Mouse (Mus musculus) urinary bladder, postnatal 36 days (tissue): Measurements from ENCODE around the gene Cabin1.
"Not testable (repeated sequence)": the region's sequence is repeated elsewhere in the genome, so short reads cannot be mapped to it uniquely, and the experiment has no call there.

Experiments
- DNase-seq, 2 experiments: peaks; one replicate each; pipeline ENCODE4 v3.0.0; 2022; ENCODE audit warnings: low spot score in 2 of 2, mixed read lengths in 1 of 2

Gene Cabin1

GRCm38 (mm10) chr10:75767756-75768155, 3.6 kb upstream of the Cabin1 start:
- DNase-seq = not testable (repeated sequence)

- no peak for DNase-seq
Measured at GRCm38 (mm10) chr10:75766856-75767255, 2.7 kb upstream of the Cabin1 start.

DNA sequence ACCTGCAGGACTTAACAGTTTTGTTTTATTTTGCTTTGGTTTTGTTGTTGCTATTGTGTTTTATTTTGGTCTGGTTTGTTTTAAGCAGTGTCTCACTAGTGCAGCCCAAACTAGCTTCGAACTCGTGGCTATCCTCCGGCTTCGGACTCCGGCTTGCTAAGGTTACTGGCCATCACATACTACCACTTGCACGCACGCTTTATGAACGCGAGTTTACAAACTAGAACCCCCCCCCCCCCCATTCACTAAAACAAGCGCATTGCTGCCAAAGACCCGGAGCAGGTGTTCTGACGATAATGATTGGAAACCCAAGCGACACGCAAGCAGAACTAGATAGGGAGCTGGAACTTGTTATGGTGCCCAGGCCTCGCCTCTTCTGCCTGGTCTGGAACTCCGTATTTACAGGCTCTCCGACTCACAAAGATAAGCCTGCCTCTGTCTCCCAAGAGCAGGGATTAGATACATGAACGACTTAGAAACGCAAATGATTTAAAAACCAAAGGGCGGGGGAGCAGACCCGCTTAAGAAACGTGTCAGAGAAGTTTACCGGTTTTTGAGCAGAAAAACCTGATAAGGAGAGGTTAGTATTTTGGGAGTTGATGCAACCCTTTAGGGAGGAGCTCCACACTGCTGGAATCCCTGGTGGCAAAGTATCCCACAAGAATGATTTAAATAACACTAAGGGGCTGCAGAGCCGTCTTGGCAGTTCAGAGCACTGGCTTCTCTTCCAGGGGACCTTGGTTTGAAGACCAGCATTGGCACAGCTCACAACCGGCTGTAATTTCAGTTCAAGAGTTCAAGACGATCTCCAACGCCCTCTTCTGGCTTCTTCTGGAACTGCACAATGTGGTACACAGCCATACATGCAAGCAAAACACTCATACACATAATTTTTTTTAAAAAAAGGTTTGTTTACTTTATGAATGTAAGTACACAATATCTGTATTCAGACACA, 655 bp upstream of the Cabin1 start:
- peak; percentile 28 to 33 for DNase-seq

GRCm38 (mm10) chr10:75762413-75762812, 1.7 kb downstream of the Cabin1 start:
- DNase-seq = no peak

DNA sequence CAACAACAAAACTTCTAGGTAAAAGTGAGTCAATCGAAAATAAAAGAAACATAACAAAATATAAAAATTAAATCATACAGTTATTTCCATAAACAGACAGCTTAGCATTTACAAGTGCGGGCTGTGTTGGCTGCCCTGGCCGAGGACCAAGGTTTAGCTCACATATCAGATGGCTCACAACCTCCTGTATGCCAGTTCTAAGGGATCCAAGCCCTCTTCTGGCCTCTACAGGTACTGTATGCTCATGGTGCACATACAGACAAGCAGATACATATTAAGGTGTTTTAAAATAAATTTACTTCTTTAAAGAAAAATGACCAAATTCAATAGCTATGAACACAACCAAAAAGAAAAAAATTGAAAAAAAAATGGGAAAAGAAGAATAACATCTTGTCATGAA, 3.8 kb downstream of the Cabin1 start:
- DNase-seq = no peak

- no peak for DNase-seq
Measured at GRCm38 (mm10) chr10:75756719-75757118, 7.4 kb downstream of the Cabin1 start.

- DNase-seq = peak; percentile 67 to 77
Measured at GRCm38 (mm10) chr10:75744017-75744416, 20.1 kb downstream of the Cabin1 start.

- no peak for DNase-seq
Measured at GRCm38 (mm10) chr10:75743369-75743768, 20.8 kb downstream of the Cabin1 start.

DNA sequence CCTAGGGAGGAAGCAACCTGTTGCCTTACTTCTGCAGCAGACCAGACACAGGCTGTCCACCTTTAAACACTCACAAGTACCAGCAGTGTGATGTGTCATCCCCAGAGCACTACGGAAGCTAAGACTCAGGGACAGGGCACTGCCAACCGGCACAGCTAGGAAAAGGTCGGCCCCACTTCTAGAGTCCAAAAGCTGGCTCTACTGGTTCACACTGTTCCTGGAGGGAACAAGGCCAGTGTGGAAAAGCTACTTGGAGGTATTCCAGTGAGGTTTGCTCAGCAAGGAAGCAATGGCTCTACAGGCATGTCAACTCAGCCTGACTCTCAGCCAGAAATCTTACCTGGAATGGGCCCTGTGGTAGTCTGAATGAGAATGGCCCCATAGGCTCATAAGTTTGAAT, 23.3 kb downstream of the Cabin1 start:
- no peak for DNase-seq

GRCm38 (mm10) chr10:75725449-75725848, 38.7 kb downstream of the Cabin1 start:
- DNase-seq = no peak

- no peak for DNase-seq
Measured at GRCm38 (mm10) chr10:75720215-75720614, 43.9 kb downstream of the Cabin1 start.

DNA sequence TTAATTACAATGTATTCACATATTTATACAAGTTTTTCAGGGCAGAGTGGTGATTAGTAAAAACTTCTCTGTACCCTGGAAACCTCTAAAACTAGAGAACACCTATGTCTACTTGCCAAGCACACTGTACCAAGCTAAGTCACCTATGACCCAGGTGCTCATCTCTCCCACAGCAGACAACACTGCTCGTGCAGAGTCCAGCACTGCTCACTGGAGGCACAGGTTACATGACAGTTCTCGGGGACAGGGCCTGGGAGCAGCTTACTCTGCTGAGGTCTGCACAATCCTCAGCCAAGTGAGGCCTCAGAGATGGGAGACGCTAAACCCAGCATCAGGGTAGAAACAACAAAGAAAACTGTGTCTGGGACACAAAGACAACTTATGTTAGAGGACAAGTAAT, 49.3 kb downstream of the Cabin1 start:
- DNase-seq = no peak

- no peak for DNase-seq
Measured at GRCm38 (mm10) chr10:75713026-75713425, 51.1 kb downstream of the Cabin1 start.

- no peak for DNase-seq
Measured at GRCm38 (mm10) chr10:75710210-75710609, 53.9 kb downstream of the Cabin1 start.

- DNase-seq = no peak
Measured at GRCm38 (mm10) chr10:75709261-75709660, 54.9 kb downstream of the Cabin1 start.

- no peak for DNase-seq
Measured at GRCm38 (mm10) chr10:75708633-75708992, 55.5 kb downstream of the Cabin1 start.

- no peak for DNase-seq
Measured at GRCm38 (mm10) chr10:75707901-75708632, 56.1 kb downstream of the Cabin1 start.

DNA sequence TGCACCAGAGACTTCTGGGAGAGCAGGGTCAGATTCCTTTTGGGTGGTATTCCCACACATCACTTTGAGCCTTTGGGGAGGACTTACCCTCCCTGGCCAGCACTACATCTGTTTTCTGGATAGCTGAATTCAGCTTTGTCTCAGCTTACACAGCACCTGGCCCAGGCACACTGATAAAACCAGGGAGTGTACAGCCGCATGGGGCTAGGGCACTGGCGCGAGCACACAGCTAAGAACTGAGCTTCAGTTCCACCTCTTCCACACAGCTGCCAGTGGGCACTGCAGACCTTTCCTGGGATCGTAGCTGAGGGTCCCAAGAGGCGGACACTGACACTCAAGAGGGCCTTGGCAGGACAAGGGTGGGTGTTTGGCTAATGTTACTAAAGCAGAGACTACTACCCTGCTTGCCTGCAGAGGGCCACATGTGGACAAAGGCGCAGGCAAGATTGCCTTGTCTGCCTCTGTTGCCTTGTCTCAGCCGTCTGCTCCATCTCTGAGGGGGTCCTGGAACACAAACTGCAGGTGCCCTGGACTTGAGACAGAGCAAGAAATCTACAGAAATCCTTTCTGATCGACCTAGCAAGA, 57.4 kb downstream of the Cabin1 start:
- DNase-seq = no peak

- DNase-seq = no peak
Measured at GRCm38 (mm10) chr10:75705681-75706400, 58.3 kb downstream of the Cabin1 start.

DNA sequence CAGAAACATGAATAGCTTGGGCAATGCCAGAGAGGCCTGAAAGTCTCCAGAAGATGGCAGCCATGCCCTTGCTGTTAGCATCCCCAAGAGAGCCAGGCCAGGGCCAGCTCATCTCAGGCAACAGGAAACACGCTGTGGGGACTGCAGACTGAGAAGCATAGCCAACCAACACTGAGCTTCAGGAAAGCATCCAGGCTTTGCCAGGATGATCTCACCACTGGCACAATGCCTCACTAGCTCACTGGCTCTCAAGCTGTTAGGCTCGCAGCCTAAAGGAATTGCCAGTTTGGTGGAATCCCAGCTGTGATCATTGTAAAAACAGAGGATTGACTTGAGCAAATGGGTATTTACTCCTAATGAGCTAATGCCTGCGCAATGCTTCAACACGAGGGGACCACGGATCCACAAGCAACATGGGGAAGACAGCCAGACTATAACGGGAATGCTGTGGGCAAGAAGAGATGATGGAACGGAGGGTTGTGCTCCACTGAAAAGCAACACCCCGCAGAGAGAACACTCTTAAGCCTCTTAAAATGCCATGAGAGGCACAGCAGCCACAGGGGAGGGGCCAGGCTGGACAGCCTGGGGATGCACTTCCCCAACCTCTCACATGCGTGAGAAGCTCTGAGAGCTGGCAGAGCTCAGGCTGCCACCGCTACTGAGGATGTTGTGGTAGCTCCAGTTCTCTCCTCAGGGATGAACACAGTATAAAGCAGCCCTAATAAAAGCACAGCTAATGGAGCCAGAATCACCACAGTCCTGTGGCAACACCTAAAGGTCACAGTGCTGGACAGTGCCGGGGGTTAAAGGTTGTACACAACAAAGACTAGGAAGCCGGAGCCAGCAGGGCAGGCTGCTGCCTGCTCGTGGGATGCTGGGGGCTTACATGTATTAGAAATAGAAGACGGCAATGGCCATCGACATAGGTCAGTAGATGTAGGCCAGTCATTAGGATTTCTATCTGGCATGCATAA, 59.6 kb downstream of the Cabin1 start:
- DNase-seq = peak; percentile 46 to 82

DNA sequence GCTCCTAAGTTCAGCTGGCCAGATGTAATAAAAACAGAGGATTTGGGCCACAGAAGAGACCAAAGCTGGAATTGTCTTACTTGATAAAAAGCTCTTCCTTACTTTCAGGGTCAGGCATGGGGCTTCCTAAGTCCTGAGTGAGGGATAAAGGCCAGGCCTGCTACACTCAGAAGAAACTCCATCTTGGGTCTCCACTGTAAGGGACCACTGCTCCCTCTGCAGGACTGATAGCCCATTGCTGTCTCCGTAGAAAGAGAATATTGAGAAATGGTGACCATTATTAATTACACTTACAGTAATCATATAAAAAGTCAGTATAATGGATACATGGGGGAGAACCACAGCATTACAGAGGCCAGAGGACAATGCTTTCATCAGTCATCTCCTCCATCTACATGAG, 60.6 kb downstream of the Cabin1 start:
- DNase-seq = no peak
